Mouse (Mus musculus) layer of hippocampus, adult 18-20 months (tissue): ENCODE data around the gene Arrdc1. TPM values are rescaled to one million over a fixed set of nuclear protein-coding genes. Genes with fewer than 3 reads are reported as not detected.
"Not testable (repeated sequence)": the region's sequence is repeated elsewhere in the genome, so short reads cannot be mapped to it uniquely, and the experiment has no call there.

Experiments
- DNase-seq, 2 experiments: peaks; one replicate each; pipeline ENCODE4 v3.0.0; 2022; ENCODE audit warnings: low spot score in 2 of 2
- long read RNA-seq: library from polyadenylated mRNA; stranded (forward); transcript quantifications from one replicate; pipeline ENCODE4 v2.0.0, GENCODE M21; 2021
- total RNA-seq, 2 experiments: library from RNA; stranded (reverse); gene quantifications; 2 replicates each; pipeline ENCODE4 v1.2.3; 2021

The Arrdc1 gene
- 10 to 100 TPM; 11.2 to 11.3 TPM for total RNA-seq
- long read RNA-seq, partial matches to known transcripts = 1 of 9 reads
- long read RNA-seq, other reads (novel, unspliced or antisense) = 4 of 9 reads

DNA sequence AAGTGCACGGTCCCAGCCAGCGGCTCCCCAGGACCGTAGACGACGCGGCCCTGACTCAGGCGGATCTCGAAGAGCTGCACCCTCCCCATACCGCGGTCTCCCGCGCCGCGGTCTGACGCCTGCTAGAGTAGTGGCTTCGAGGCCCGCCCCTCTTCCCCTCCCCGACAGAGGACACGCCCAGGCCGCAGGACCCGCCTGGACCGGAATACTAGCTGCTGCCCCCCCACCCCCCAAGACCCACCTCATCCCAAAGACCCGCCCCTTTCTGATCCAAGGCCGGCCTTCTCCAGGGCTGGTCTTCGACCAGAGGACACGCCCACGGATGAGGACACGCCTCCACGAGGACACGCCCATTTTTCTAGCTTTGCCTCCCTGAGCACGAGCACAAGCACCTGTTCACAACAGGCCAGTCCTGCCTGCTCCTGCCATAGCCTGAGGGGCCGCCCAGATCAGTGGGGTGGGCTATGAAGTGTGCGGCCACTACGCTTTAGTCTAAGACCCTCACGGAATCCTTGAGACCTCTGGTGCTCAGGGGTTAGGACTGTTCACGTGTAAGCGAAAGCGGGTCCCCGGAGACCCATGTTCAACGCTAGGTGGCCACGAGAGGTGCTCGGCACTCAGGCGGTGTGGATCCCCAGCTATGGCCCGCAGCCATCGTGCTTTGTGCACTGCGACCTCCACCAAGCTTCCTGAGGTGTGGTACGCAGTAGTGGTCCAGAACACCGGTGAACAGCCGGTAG, at the start of gene Arrdc1:
Gene Arrdc1, minus strand, starts transcription at position 196 of the 740 bp plus-strand sequence.
- peak; percentile 81 to 83 for DNase-seq

DNA sequence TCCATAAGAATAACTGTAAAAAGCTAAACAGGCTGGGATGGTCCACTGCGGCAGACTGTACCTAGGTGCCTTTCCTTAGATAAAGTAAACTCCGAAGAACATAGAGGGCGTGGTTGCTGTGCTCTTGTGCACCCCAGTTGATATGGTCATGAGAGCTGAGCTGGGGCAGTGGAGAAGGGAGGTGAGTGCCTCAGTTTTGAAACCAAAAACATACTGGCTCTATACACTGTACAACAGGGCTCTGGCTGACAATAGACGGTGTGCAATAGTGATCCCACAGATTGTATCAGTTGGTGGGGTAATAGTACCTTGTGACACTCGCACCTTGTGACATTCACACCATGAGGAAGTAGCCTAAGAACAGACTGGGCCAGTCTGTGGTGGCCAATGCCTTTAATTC, 41.9 kb upstream of the Arrdc1 start:
- no peak for DNase-seq

DNA sequence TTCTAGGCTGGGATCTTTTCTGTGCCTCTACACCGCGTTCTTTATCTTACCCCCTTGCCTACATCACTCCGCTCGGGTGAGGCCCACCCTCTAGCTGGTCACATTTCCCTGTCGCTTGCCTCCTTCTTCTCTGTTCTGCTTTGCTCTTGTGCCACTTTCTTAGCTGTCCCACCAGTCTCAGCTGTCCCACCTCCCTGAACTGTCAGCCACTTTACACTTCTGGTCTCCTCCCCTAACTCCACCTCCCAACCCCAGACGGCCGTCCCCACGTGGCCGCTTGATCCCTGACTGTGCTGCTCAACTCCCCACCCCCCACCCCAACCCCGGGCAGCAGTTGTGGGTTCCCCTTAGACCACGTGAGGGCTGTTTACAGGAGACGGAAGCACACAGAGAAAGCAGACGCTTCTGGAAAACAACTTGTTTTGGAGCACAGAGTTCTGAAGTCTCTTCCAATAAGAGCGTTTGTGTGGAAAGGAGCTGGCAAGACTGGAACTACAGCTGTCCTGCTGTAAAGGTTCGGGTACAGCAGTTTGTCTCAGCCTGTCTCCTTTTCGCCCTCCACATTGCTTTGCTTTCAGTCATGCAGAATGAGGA, 40.7 kb upstream of the Arrdc1 start, which contains the start of gene Pnpla7:
Gene Pnpla7, plus strand, starts transcription at position 330 of the 594 bp plus-strand sequence.
- DNase-seq = peak; percentile 38 to 76

DNA sequence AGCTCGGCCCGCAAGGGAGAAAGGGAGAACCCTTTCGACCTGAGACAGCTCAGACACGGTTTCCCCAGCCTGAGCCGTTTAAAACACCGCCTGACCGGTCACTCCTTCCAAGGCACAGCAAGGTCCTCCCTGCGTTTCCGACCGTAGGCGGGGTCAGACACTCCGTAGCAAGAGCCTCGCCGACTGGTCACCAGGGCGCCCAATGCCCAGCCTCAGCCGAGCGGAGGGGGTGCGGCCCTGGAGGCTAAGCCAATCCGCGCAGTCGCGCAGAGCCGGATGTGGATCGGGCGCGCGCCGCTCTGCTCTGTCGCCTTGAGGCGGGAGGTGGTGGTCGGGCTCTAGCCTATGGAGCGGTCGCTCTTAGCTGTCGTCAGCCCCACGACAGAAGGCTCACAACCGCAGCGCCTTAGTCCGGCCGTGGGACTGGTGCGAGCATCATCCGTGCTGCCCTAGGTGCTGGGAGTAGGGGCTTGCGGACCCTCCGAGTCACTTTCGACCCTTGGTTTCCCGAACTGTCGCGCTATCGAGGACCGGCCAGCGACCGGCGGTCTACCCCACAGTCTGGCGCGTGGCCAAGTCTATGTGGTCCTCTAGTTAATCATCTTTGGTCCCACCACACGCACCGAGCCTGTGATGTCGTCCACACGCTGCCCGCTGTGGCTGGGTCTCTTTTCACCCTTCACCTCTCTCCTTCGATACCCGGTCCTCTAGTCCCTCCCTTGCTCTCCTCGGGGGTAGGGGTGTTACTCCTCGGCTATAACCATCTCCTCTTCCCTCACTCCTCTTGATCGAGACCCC, 40.1 kb upstream of the Arrdc1 start, which contains the start of gene Mrpl41:
Gene Mrpl41, minus strand, starts transcription at position 193 of the 798 bp plus-strand sequence.
- peak; percentile 98 for DNase-seq

DNA sequence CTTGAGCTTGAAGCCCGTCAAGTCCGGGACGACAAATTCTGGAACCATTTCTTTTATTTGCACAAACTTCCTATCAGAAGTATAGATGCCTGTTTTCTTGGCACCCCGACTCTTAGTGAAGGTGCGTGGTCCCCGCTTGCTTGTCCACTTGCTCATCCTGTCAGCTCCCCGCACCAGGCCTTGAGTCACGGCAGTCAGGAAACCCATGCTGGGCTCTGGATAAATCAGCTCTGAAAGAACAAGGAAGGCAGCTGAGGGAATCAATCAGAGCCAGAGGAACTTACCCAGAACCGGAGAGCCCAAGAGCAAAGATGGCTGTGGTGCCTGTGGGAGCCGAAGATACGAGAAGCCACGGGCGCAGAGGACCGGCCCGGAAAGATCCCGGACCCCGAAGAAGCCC, 39.4 kb upstream of the Arrdc1 start:
- not testable (repeated sequence) for DNase-seq

DNA sequence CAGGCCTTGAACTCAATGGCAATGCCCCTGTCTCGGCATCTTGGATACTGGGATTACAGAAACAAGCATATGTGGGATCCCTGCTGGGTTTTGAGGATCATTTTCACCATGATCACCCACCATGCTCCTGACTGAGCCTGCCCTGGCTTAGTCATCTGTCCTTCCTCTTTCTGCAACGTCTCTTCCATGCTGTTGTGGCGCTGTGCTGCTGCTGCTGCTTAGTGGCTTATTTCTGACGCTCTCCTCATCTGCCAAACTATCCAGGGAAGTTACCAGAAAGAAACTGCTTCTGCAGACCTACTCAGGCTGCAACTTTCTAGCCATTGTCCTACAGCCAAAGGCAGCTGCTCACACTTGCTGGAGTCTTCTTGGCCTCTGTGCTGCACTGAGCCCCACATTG, 35.3 kb upstream of the Arrdc1 start:
- no peak for DNase-seq

DNA sequence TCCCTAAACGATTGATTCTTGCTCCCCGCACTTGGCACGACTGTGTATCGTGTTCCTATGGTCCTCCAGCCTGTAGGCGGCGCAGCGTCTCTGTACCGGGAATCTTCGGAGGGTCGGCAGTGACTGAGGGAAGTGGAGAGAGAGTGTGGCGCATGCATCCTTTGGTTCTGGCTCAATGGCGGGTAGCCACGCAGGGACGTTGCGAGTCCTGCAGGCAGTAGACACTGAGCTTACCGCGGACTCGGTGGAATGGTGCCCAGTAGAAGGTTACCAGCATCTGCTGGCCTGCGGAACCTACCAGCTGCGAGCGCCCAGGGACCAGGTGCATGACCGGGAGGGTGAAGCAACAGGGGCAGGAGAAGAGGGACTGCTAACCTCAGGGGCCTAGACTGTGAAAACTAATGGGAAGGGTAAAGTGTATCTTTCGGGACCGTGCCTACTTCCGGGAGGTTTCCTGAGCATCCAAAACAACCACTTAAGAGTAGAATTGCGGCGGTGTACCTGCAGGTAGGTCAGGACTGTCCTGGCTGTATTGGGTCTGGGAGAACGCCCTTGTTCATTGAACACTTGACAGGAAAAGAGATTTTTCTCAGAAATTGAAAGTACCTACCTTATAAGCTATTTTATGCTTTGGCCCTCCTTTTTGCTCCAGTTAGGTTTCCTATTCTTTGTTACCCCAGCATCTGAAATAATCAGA, 27.4 kb upstream of the Arrdc1 start, which contains the start of gene Dph7:
Gene Dph7, plus strand, starts transcription at position 97 of the 697 bp plus-strand sequence.
- DNase-seq = peak; percentile 86 to 91

DNA sequence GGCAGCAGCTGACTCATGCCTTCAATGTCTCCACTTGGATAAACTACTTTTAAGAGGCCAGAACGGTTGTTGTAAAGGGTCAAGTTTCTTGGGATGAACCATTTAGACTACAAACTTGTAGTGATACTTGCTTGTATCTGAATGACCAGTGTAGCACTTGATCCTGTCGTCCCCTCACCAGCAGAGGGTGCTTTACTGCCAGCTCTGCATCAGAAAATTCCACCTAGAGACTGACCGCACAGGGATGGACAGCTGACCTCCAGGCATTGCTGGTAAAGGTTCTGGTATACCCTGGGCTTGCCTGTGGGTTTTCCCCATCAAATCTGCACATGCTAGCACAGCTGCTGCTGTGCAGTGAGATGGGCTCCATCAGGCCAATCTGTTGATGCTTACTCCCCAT, 25.9 kb upstream of the Arrdc1 start:
- DNase-seq = no peak

DNA sequence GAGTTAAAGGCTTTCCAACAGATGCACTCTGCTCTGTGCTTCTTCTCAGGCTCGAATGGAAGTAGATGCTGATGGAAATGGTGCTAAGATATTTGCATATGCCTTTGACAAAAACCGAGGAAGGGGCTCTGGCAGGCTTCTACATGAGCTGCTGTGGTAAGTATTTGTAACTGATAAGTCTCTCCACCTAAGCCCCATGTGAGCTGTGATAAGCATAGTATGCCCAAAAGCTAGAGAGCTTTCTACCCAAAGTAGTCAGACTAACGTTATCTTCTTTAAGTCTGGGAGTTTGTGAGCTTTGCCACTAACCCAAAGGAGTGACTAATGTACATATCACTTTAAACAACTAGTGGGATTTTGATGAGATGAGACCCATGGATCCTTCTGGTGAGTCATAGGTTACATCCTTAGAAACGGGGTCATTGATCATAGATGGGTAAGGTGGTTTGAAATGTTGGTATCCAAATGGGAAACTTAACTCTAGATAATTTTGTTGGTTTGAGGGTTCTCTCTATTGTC, 17.5 kb upstream of the Arrdc1 start:
- no peak for DNase-seq

DNA sequence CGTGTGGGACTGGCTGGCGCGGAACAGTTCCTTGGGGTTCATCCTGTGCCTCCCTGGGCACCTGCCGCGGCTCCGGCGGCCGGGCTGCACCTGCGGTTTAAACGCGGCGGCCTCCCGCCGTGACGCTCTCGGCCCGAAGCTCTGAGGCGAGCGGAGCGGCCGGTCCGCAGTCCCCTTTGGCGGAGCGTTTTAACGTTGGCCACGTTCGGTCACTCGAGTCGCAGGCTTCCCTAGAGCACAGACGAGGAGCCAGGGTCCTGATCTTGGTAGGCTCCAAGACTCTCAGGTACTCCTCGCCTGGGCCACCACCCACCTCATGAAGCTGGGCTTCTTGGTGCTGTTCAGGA, 15.1 kb upstream of the Arrdc1 start:
- DNase-seq = no peak

DNA sequence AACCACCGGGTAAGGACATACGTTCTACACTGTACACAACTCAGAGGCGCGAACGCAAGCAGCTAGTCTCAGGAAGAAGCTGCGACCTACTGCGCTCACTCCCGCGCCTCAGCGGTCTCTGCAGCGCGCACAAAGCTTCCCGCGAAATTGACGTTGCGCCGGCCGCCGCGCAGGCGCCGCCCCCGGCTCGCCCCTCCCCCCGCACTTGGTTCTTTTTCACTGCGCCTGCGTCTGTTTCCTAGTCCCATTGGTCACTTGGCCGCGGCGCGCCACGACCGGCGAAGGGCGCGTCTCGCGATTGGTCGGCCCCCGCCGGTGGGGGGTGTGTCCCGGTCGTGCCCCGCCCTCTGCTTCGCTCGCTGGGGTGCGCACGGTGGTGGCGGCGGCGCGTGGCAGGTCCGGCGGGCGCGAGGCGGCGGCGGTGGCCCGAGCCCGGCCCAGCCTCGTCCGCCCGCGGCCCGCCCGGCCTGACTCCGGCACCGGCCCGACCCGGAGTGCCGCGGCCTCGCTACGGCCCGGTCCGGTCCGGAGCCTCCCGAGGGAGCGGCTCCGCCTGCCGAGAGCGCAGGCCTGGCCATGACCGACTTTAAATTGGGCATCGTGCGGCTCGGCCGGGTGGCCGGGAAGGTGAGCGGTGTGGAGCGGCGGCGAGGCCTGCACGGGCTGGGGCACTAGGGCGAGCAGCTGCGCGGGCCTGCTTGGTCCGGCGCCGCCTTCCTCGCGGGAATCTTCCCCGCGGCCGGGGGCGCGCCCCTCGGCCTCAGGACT, 14.6 kb upstream of the Arrdc1 start, which contains the start of gene Zmynd19:
Gene Zmynd19, plus strand, starts transcription at position 372 of the 768 bp plus-strand sequence.
- DNase-seq = peak; percentile 97 to 98

DNA sequence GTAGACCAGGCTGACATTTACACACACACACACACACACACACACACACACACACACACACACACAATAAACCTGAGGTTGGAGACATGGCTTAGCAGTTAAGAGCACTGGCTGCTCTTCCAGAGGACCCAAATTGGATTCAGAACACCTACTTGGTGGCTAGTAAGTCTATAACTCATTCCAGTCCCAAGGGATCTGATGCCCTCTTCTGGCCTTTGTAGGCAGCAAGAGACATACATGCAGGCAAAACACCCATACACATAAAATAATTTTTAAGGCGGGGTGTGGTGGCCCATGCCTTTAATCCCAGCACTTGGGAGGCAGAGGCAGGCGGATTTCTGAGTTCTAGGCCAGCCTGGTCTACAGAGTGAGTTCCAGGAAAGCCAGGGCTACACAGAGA, 9.3 kb upstream of the Arrdc1 start:
- not testable (repeated sequence) for DNase-seq

DNA sequence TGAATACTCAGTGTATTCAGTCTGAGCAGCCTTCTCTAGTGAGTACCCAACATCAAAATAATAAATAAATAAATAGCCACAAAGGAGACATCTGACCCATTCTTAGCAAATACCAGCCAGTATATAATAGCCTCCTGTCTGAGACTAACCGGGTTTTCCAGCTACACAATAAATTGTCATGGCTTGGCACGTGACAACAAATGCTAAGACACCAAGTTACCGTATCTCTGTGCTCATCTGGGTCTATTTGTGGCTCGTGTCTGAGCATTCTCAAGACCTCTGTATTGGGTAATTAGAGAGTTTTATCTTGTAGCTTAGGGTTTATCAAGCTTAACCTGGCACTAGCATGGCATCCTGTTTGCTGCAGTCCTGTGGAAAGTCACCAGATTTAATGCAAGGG, 7.0 kb upstream of the Arrdc1 start:
- no peak for DNase-seq

DNA sequence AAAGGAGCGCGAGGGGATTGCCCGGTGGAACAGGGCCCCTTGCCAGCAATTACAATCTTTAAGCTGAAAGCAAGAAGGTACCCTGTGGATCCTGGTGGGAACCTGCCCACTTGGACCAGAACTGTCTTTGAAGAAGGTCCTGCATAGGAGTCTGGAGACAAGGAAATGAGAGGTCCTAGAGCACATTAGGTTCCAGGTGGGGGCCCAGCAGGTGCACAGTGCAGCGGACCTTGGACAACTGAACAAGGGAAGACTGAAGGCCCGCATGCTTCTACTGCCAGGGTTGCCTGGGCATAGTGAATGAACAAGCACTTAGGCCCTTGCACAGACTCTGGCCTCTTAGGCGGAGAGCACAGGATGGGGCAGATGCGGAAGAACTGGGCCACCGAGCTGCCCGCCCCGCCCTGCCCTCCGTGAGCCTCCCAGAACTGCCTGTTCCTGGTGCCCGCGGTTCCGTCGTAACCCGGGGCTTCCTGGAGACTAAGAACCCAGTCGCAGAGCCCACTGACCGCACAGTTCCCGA, 550 bp downstream of the Arrdc1 start:
- no peak for DNase-seq

DNA sequence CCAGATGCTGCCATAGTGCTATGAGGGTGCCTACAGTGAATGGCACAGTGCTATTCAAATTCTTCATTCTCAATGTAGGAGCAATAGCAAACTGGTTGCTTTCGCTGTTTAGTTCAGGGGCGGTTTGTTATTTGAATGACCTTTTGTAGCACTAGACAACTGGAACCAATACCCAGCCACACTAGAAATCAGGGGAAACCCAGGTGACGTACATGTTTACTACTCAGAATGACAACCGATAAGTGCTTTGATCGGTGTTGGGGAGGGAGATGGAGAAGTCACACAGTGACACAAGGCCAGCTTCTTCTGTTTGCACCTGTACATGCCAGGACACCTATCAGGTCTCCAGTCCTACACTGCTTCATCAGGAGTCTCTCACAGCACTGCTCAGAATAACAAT, 5.5 kb downstream of the Arrdc1 start:
- DNase-seq = no peak

DNA sequence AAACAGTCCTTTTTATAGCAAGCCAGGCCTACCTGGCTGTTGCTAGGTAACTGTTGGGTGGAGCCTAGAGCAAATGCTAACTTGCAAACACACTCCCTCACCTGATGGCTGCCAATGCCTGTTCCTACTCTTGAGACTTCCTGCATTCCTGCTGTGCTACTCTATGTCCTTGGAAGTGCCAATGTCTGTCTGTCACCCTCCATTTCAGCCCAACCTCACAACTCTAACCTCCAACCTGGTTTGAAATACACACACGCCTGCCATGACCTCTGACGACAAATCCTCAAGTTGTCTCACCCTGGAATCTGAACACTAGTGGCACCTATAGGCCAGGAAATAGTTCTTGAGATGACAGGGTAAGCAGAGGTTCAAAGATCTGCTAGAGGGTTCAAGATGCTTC, 5.9 kb downstream of the Arrdc1 start:
- no peak for DNase-seq

DNA sequence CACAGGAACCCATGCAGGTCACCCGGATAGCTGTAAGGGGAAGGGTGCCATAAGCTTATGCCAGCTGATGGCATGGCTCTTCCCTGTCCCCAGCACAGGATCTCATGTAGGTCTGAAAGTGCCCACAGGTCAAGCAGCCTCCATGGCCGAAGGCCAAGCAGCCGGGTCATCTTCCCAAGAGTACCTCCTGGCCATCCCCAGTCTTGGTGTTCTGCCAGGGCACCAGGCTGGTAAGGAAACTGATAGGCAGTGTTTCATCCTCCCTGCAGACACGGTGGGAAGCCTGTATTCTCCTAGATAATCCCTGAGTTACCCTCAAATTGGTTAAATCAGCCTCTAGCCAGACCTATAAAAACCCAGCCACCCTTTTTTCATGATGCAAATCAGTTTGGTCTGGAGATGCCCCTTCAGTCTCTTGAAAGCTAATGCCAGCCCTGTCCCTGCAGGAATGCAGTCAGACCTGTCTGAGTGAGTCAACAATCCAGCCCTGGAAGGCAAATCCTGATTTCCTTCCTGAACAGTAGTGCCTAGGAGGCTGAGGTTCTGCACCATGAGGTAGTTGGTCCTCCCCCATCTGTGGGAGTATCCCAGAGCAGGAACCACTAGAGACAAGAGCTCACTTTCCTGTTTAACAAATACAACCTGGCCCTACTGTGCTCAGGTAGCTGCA, 7.1 kb downstream of the Arrdc1 start:
- DNase-seq = no peak

DNA sequence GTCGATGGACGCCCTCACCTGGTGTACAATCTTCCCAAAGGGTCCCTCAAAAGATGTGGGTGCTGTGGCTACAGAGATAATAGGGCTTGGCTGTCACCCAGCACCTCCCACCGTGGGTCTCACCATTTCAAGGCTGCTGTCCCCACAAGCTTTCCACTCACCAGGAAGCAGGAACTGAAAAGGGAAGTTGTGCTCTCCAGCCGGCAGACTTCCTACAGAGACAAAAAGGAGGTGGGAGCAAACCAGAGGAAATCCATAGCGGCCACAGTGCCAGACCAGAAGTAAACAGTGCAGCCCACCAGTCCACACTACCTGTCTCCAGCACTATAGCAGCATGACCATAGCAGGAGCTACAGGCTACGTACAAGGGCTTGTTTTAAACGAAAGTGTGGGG, 8.1 kb downstream of the Arrdc1 start:
- DNase-seq = no peak

DNA sequence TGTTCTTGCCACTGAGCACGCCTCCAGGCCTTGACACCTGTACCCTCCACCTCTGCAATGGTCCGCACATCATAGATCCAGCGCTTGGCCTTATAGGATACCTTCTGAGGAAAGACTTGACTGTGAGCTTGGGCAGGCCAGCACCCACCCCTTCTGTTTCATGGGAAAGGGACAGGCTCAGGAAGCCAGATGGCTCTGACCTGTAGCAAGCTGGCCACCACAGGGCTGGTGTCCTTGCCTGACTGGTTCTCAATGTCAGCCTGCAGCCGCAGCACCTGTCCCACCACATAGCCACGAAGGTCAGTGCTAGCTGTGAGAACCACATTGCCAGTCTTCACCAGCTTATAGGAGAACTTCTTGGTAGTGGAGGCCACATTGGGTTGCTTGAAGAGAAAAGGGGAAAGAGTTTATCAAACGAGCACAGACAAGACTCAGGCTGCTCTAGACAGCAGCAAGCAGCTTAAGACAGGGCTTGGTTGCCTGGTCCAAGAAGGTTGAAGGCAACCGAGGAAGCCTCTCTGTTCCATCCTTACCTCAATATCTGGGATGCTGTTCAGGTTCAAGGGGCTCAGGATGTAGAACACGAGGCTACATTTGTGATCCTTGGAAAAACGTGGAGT, 8.6 kb downstream of the Arrdc1 start:
- no peak for DNase-seq
